Comparison of ENCODE assay signal across 8 mouse cellular contexts in the genomic region with DNA sequence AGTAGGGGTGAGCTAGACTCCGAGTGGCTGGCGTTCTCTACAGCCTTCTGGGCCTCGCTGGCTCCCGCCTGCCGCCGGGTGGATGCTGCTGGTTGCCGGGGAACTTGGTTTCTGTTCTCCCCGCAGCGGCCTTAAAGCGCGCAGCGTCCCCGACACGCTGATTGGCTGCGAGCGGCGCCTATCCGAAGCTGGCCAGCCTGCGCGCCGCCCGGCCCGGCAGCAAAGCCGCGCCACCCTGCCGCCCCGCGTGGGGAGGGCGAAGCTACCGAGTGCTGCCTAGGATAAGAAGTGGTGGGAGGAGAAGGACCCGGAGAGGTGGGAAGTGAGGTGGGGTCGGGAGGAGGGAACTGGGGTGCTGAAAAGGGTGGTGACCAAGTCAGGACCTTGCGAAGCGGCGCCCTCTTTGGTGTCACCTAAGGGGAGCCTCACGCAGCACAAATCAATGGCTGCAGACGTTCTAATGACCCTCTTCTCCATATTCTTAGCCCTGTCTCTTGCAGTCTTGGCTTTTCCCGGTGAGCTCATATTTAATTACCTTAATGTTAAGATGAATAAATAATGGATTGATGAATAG. TPM values are rescaled to one million over a fixed set of nuclear protein-coding genes. Genes with fewer than 3 reads are reported as not detected.
DNase-seq lines count a peak whose midpoint lies in the region; ATAC-seq and TF ChIP-seq lines count a peak whose summit lies in the region.

No protein-coding gene starts in this region.

- H3K4me1 ChIP-seq in liver, embryonic 14.5 days (replicated peaks; ENCODE audit: control insufficient read depth in 2 of 2, insufficient read depth in 2 of 2, low read length in 1 of 2): no peaks in the 10 kb centered on the region

- peak in 1 of 2 experiments; percentile 10 for DNase-seq in layer of hippocampus, adult 2 months (ENCODE audit: low spot score in 2 of 2)
- DNase-seq in layer of hippocampus, adult 8-10 months (ENCODE audit: low spot score in 2 of 2): no peak
- DNase-seq in brain, embryonic 14.5 days (ENCODE audit: low read depth): peak; percentile 88
- peak; percentile 94 for DNase-seq in gastrocnemius, postnatal 25 days
- peak; percentile 70 for DNase-seq in induced T-regulatory cell, adult 2 months (ENCODE audit: low read depth)
- DNase-seq in liver, embryonic 14.5 days (ENCODE audit: low read depth in 3 of 3, low spot score in 3 of 3): peak in 2 of 3 experiments; percentile 16 to 23
- DNase-seq in neural tube, embryonic 10.5 days (ENCODE audit: extremely low spot score, low spot score): peak; percentile 87
- DNase-seq in thymus, postnatal 25 days: peak; percentile 71

- H3K27me3 ChIP-seq in liver, embryonic 14.5 days (ENCODE audit: control insufficient read depth, insufficient read depth, low read length): peaks cover 100% of the 10 kb centered on the region

- H3K9ac ChIP-seq in liver, embryonic 14.5 days (replicated peaks): no peak overlapping the region

- peak; percentile 15; the same call in 1 of the 2 replicates for ATAC-seq in liver, embryonic 14.5 days (ENCODE audit: insufficient read depth)

- H3K9me3 ChIP-seq in liver, embryonic 14.5 days (ENCODE audit: control insufficient read depth, low read length): no peaks in the 10 kb centered on the region

- peak overlapping the region; percentile 41 for H3K4me3 ChIP-seq in layer of hippocampus, adult 2 months
- peak overlapping the region; percentile 31 to 36; a peak in 3 of 4 replicates for H3K4me3 ChIP-seq in liver, embryonic 14.5 days (ENCODE audit: insufficient read depth in 1 of 2, low read depth in 2 of 2, low read length in 2 of 2)

- H3K36me3 ChIP-seq in liver, embryonic 14.5 days (replicated peaks; ENCODE audit: control insufficient read depth, insufficient read depth, low read depth): no peaks in the 10 kb centered on the region

- H3K27ac ChIP-seq in layer of hippocampus, adult 2 months: no peak overlapping the region
- no peak overlapping the region for H3K27ac ChIP-seq in liver, embryonic 14.5 days

- no peak for TF ChIP-seq EP300 in liver, embryonic 14.5 days (IDR thresholded peaks at IDR 0.05; ENCODE audit: low read depth)

- no peak for TF ChIP-seq POLR2A in brain, embryonic 14.5 days (IDR thresholded peaks at IDR 0.05; ENCODE audit: borderline replicate concordance, extremely low read depth, insufficient read depth, insufficient read length, poor library complexity, severe bottlenecking)

- TF ChIP-seq CTCF in layer of hippocampus, adult 2 months (conservative IDR thresholded peaks at IDR 0.05): peak; percentile 20; the same call in 1 of the 2 replicates
- TF ChIP-seq CTCF in brain, embryonic 14.5 days (IDR thresholded peaks at IDR 0.05; ENCODE audit: borderline replicate concordance, extremely low read depth, insufficient read depth, insufficient read length): no peak
- TF ChIP-seq CTCF in liver, embryonic 14.5 days (IDR thresholded peaks at IDR 0.05; ENCODE audit: low read depth): no peak

- 1% methylated on average over 38 of the region's 38 CpGs for WGBS in liver, embryonic 14.5 days (ENCODE audit: insufficient replicate concordance)

- peak overlapping the region; percentile 40 for H3K4me2 ChIP-seq in liver, embryonic 14.5 days (ENCODE audit: low read depth)

RNA-seq across cellular contexts. Expression of a gene that starts 7.0 kb away (rescaled TPM):
- total RNA-seq in layer of hippocampus, adult 2 months (2021): under 1 TPM; 0.18 to 0.20 TPM
- total RNA-seq in layer of hippocampus, adult 8-10 months (2022): under 1 TPM in 3 of 4 experiments, not detected in 1; 0.14 to 0.19 (median 0.18) TPM
- 0.53 and 0.94 TPM in 2 replicates for polyA plus RNA-seq in brain, embryonic 14.5 days (2012; rRNA removed)
- 10 to 100 TPM; 47.7 to 51.0 TPM for total RNA-seq in gastrocnemius, postnatal 25 days (2021)
- 0.01 and 0.07 TPM in 2 replicates for polyA plus RNA-seq in liver, embryonic 14.5 days (2012; rRNA removed)
- not detected in 2 replicates for polyA plus RNA-seq in liver, embryonic 14.5 days (2014; fragmentation: Nextera tagmentation; extraction: Ambion mirVana)

Comparison
In these comparisons a context has a peak if more than half of its experiments do, and no peak if none do; other contexts are left out.
1. DNase-seq: peak in brain, embryonic 14.5 days (single experiment), gastrocnemius, postnatal 25 days (single experiment), induced T-regulatory cell, adult 2 months (single experiment), liver, embryonic 14.5 days (2 of 3), neural tube, embryonic 10.5 days (single experiment) and thymus, postnatal 25 days (single experiment); none in layer of hippocampus, adult 8-10 months (0 of 2).
2. RNA of a gene that starts 7.0 kb away (total RNA-seq): 47.7 to 51.0 TPM in gastrocnemius, postnatal 25 days; 0.18 to 0.20 TPM in layer of hippocampus, adult 2 months and 0.14 to 0.19 TPM in layer of hippocampus, adult 8-10 months; every median in the first group is over 10 times any median in the second.